Mouse (Mus musculus): ENCODE data around the gene Ppp2r5e.

- TF ChIP-seq CTCF (IDR thresholded peaks at IDR 0.05; ENCODE audit: borderline replicate concordance, control insufficient read depth, extremely low read depth, insufficient read depth, low read length, poor library complexity) (no peak), POLR2A (IDR thresholded peaks at IDR 0.05; ENCODE audit: control insufficient read depth, extremely low read depth, insufficient read depth, low read length, poor library complexity) (no peak)
Measured at GRCm38 (mm10) chr12:75545431-75545925, 50.6 kb downstream of the Ppp2r5e start.

Measured in thymus, adult 2 months (tissue).